Mouse (Mus musculus): Measurements from ENCODE around the gene Rgma. TPM values are rescaled to one million over a fixed set of nuclear protein-coding genes. Genes with fewer than 3 reads are reported as not detected.

The Rgma gene
- total and polyA plus RNA-seq, 2 experiments from 2014 or later, result 36.5 to 139 TPM

DNA sequence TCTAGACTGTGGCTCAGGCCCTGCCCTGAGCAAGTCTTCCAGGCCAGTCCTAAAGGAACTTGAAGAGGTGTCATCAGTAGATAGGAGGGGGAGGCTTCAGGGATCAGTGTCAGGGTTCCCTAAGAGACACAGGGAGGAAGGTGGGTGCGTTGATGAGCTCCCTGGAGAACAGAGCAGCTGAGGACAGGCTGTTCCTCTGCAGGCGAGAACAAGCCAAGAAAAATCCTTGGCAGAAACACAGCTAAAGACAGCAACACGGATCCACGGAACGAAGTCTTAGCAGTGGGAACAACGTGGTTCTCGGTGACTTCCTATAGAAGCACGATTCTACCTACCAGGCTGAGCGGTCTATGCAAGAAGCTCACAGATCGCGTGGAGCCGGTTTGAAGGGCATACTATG is 44.6 kb upstream of the Rgma start:
- no peak overlapping the region for H3K27ac ChIP-seq
- no peak for ATAC-seq
- 73% methylated on average over 12 of the region's 12 CpGs for WGBS
- H3K27me3 ChIP-seq (ENCODE audit: insufficient read depth, low read length), result no peaks in the 10 kb centered on the region
- H3K4me3 ChIP-seq (ENCODE audit: low read length), result no peak overlapping the region
- peaks cover 17% of the 10 kb centered on the region for H3K4me1 ChIP-seq (ENCODE audit: insufficient read depth, low read length)
- no peak overlapping the region for H3K9ac ChIP-seq (replicated peaks; ENCODE audit: low read length)
- no peaks in the 10 kb centered on the region for H3K9me3 ChIP-seq (ENCODE audit: low read length)
- DNase-seq (ENCODE audit: low spot score), result no peak
- H3K4me2 ChIP-seq (ENCODE audit: low read depth, low read length), result no peak overlapping the region
- H3K36me3 ChIP-seq (ENCODE audit: insufficient read depth, low read length), result no peaks in the 10 kb centered on the region
- TF ChIP-seq CTCF (IDR thresholded peaks at IDR 0.05; ENCODE audit: low read depth), result no peak

DNA sequence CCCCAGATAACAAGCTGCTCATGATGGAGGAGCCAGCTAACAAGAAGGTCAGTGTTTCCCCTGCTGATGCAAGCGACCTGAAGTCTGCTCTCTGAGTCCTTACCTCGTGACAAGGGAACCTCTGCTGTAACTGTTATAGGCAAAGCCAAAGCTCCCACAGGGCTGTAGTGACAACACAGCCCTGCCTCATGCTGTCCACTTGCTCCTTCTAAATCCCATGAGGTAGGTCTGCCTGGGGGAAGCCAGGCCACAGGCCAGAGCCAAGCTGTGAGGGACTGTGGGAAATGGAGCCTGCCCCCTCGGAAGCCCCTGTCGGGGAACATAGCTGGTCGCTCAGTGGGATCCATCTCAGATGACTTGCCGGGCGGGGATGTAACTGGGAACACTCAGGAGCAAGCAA is 43.7 kb upstream of the Rgma start:
- no peak overlapping the region for H3K9ac ChIP-seq (replicated peaks; ENCODE audit: low read length)
- TF ChIP-seq CTCF (IDR thresholded peaks at IDR 0.05; ENCODE audit: low read depth), result no peak
- no peak overlapping the region for H3K27ac ChIP-seq
- WGBS, result 44% methylated on average over 7 of the region's 7 CpGs
- no peaks in the 10 kb centered on the region for H3K9me3 ChIP-seq (ENCODE audit: low read length)
- peaks cover 15% of the 10 kb centered on the region for H3K4me1 ChIP-seq (ENCODE audit: insufficient read depth, low read length)
- no peak for ATAC-seq
- no peaks in the 10 kb centered on the region for H3K36me3 ChIP-seq (ENCODE audit: insufficient read depth, low read length)
- H3K27me3 ChIP-seq (ENCODE audit: insufficient read depth, low read length), result no peaks in the 10 kb centered on the region
- no peak overlapping the region for H3K4me2 ChIP-seq (ENCODE audit: low read depth, low read length)
- no peak overlapping the region for H3K4me3 ChIP-seq (ENCODE audit: low read length)
- no peak for DNase-seq (ENCODE audit: low spot score)

GRCm38 (mm10) chr7:73333398-73333988 is 41.8 kb upstream of the Rgma start:
- no peak overlapping the region for H3K9ac ChIP-seq (replicated peaks; ENCODE audit: low read length)
- H3K9me3 ChIP-seq (ENCODE audit: low read length), result no peaks in the 10 kb centered on the region
- ATAC-seq (0 out of 2 replicates have a peak, but pooled peaks have one; percentile 29), DNase-seq (ENCODE audit: low spot score) (no peak)
- H3K27ac ChIP-seq, result no peak overlapping the region
- no peak overlapping the region for H3K4me3 ChIP-seq (ENCODE audit: low read length)
- no peak overlapping the region for H3K4me2 ChIP-seq (ENCODE audit: low read depth, low read length)
- TF ChIP-seq CTCF (IDR thresholded peaks at IDR 0.05; ENCODE audit: low read depth), result no peak
- H3K4me1 ChIP-seq (ENCODE audit: insufficient read depth, low read length), result peaks cover 16% of the 10 kb centered on the region
- WGBS, result 49% methylated on average over 12 of the region's 12 CpGs
- no peaks in the 10 kb centered on the region for H3K27me3 ChIP-seq (ENCODE audit: insufficient read depth, low read length)
- H3K36me3 ChIP-seq (ENCODE audit: insufficient read depth, low read length), result no peaks in the 10 kb centered on the region

DNA sequence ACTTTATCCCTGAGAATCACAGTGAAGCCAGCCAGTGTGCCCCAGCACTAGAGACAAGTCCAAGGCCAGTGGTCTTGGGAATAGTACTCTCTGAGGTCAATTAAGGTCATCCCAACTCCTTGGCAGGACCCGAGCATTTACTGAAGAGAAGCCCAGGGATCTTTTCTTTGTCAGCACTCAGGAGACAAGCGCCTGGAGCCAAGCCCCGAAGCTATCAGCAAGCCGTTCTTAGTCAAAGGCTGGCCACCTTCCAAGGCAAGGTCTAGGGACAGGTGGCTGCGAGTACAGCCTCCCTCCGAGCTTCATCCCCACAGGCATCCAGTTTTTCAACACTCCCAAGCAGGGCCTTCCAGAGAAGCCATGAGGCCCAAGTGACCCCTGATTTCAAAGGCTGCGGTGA is 40.4 kb upstream of the Rgma start:
- Histone ChIP-seq H3K9ac (replicated peaks; ENCODE audit: low read length) (no peak overlapping the region), H3K4me3 (ENCODE audit: low read length) (no peak overlapping the region), H3K9me3 (ENCODE audit: low read length) (no peaks in the 10 kb centered on the region), H3K27me3 (ENCODE audit: insufficient read depth, low read length) (no peaks in the 10 kb centered on the region), H3K4me1 (ENCODE audit: insufficient read depth, low read length) (peaks cover 16% of the 10 kb centered on the region), H3K36me3 (ENCODE audit: insufficient read depth, low read length) (no peaks in the 10 kb centered on the region), H3K4me2 (ENCODE audit: low read depth, low read length) (no peak overlapping the region), H3K27ac (peak overlapping the region; percentile 4; the same call in 1 of the 2 replicates)
- peak; percentile 45 for ATAC-seq
- TF ChIP-seq CTCF (IDR thresholded peaks at IDR 0.05; ENCODE audit: low read depth), result no peak
- 36% methylated on average over 7 of the region's 7 CpGs for WGBS
- DNase-seq (ENCODE audit: low spot score), result peak; percentile 68

GRCm38 (mm10) chr7:73336380-73336779 is 38.9 kb upstream of the Rgma start:
- no peaks in the 10 kb centered on the region for H3K9me3 ChIP-seq (ENCODE audit: low read length)
- DNase-seq (ENCODE audit: low spot score), result peak; percentile 71
- no peak overlapping the region for H3K4me2 ChIP-seq (ENCODE audit: low read depth, low read length)
- peaks cover 16% of the 10 kb centered on the region for H3K4me1 ChIP-seq (ENCODE audit: insufficient read depth, low read length)
- WGBS, result 38% methylated on average over 7 of the region's 7 CpGs
- peak overlapping the region; percentile 41; the same call in 1 of the 2 replicates for H3K27ac ChIP-seq
- no peak for TF ChIP-seq CTCF (IDR thresholded peaks at IDR 0.05; ENCODE audit: low read depth)
- ATAC-seq, result peak; percentile 54; the same call in 1 of the 2 replicates
- no peaks in the 10 kb centered on the region for H3K36me3 ChIP-seq (ENCODE audit: insufficient read depth, low read length)
- H3K9ac ChIP-seq (replicated peaks; ENCODE audit: low read length), result no peak overlapping the region
- H3K4me3 ChIP-seq (ENCODE audit: low read length), result no peak overlapping the region
- no peaks in the 10 kb centered on the region for H3K27me3 ChIP-seq (ENCODE audit: insufficient read depth, low read length)

DNA sequence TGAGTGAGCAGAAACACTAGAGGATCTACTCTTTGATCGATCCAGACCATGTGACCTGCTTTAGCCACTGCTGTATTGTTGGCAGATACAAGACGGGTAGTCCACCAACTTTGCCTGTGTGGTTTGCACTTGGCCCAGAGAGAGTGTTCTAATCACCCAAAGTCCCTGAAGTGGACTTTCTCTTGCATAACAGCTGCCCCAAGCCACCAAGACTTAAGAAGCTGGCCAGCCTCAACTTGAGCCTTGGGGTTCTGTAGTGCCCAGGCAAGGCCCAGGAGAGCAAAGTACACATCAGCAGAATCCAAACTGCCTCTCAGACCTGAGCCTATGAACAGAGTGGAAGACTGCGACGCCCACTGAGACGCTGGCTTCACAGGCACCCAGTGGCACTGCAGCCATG is 37.0 kb upstream of the Rgma start:
- ATAC-seq, result no peak
- no peaks in the 10 kb centered on the region for H3K36me3 ChIP-seq (ENCODE audit: insufficient read depth, low read length)

GRCm38 (mm10) chr7:73343852-73344251 is 31.5 kb upstream of the Rgma start:
- no peaks in the 10 kb centered on the region for H3K36me3 ChIP-seq (ENCODE audit: insufficient read depth, low read length)
- no peak overlapping the region for H3K4me3 ChIP-seq (ENCODE audit: low read length)
- 27% methylated on average over 3 of the region's 3 CpGs for WGBS
- no peak for DNase-seq (ENCODE audit: low spot score)
- no peak overlapping the region for H3K4me2 ChIP-seq (ENCODE audit: low read depth, low read length)
- ATAC-seq, result no peak
- H3K9ac ChIP-seq (replicated peaks; ENCODE audit: low read length), result no peak overlapping the region
- no peaks in the 10 kb centered on the region for H3K9me3 ChIP-seq (ENCODE audit: low read length)
- H3K27ac ChIP-seq, result no peak overlapping the region
- H3K27me3 ChIP-seq (ENCODE audit: insufficient read depth, low read length), result no peaks in the 10 kb centered on the region
- no peak for TF ChIP-seq CTCF (IDR thresholded peaks at IDR 0.05; ENCODE audit: low read depth)
- 0 out of 2 replicates have a peak, but pooled peaks cover 9% of the 10 kb centered on the region for H3K4me1 ChIP-seq (ENCODE audit: insufficient read depth, low read length)

More for the DNA sequence above, 37.0 kb upstream of the Rgma start:
- Histone ChIP-seq H3K4me1 (ENCODE audit: insufficient read depth, low read length) (peaks cover 14% of the 10 kb centered on the region), H3K4me2 (ENCODE audit: low read depth, low read length) (no peak overlapping the region), H3K9ac (replicated peaks; ENCODE audit: low read length) (no peak overlapping the region), H3K4me3 (ENCODE audit: low read length) (no peak overlapping the region), H3K9me3 (ENCODE audit: low read length) (no peaks in the 10 kb centered on the region), H3K27me3 (ENCODE audit: insufficient read depth, low read length) (no peaks in the 10 kb centered on the region), H3K27ac (no peak overlapping the region)
- no peak for DNase-seq (ENCODE audit: low spot score)
- TF ChIP-seq CTCF (IDR thresholded peaks at IDR 0.05; ENCODE audit: low read depth), result no peak
- 88% methylated on average over 5 of the region's 5 CpGs for WGBS

All from hindbrain, postnatal 0 days (tissue).